Mouse (Mus musculus): Measurements from ENCODE around the gene Ptgr2. TPM values are rescaled to one million over a fixed set of nuclear protein-coding genes. Genes with fewer than 3 reads are reported as not detected.

Ptgr2 gene
- total and polyA plus RNA-seq, 2 experiments from 2014 or later, result 105 to 141 TPM

GRCm38 (mm10) chr12:84245683-84246082, 39.3 kb upstream of the Ptgr2 start:
- DNase-seq (ENCODE audit: low spot score), result no peak
- 58% methylated on average over 5 of the region's 5 CpGs for WGBS
- H3K27me3 ChIP-seq (ENCODE audit: control insufficient read depth, insufficient read depth, low read length), result no peaks in the 10 kb centered on the region
- H3K27ac ChIP-seq (ENCODE audit: low read depth), result no peak overlapping the region; the same call in 1 of the 2 replicates
- TF ChIP-seq EP300 (IDR thresholded peaks at IDR 0.05; ENCODE audit: low read depth) (no peak), CTCF (IDR thresholded peaks at IDR 0.05; ENCODE audit: low read depth) (no peak)
- H3K9me3 ChIP-seq (replicated peaks; ENCODE audit: control insufficient read depth, low read length), result no peaks in the 10 kb centered on the region
- H3K9ac ChIP-seq (replicated peaks; ENCODE audit: low read depth, low read length), result no peak overlapping the region
- H3K4me2 ChIP-seq (ENCODE audit: low read depth, low read length), result no peak overlapping the region
- no peaks in the 10 kb centered on the region for H3K36me3 ChIP-seq (replicated peaks; ENCODE audit: control insufficient read depth, insufficient read depth, low read length)
- H3K4me1 ChIP-seq (ENCODE audit: control insufficient read depth, insufficient read depth), result no peaks in the 10 kb centered on the region
- ATAC-seq (ENCODE audit: insufficient read depth, low read depth), result no peak
- H3K4me3 ChIP-seq (ENCODE audit: low read depth, low read length), result no peak overlapping the region

DNA sequence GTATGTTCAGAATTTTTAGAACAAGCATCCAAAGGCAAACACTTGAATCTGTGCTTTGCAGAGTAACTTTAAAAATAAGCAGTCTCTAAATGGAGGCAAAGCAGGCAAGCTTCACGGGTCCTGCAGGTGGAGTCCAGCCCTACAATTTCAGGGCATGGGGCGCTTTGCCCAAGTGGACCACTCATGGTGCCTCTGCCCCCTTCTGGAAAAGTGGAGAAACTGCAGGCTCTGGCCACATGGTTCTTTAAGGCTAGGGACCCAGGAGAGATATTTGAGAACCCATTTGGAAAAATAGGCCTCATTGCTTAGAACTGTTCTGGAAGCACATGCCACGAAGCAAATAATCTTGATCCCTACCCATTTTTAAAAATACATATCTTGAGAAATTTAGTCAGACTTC, 35.8 kb upstream of the Ptgr2 start:
- H3K4me2 ChIP-seq (ENCODE audit: low read depth, low read length), result no peak overlapping the region
- no peaks in the 10 kb centered on the region for H3K27me3 ChIP-seq (ENCODE audit: control insufficient read depth, insufficient read depth, low read length)
- H3K36me3 ChIP-seq (replicated peaks; ENCODE audit: control insufficient read depth, insufficient read depth, low read length), result no peaks in the 10 kb centered on the region
- no peak overlapping the region for H3K4me3 ChIP-seq (ENCODE audit: low read depth, low read length)
- peak; percentile 83 for DNase-seq (ENCODE audit: low spot score)
- TF ChIP-seq CTCF (IDR thresholded peaks at IDR 0.05; ENCODE audit: low read depth) (peak; percentile 89), EP300 (IDR thresholded peaks at IDR 0.05; ENCODE audit: low read depth) (no peak)
- H3K9me3 ChIP-seq (replicated peaks; ENCODE audit: control insufficient read depth, low read length), result no peaks in the 10 kb centered on the region
- ATAC-seq (ENCODE audit: insufficient read depth, low read depth), result 0 out of 2 replicates have a peak, but pooled peaks have one; percentile 47
- WGBS, result 7% methylated on average over 3 of the region's 3 CpGs
- H3K9ac ChIP-seq (replicated peaks; ENCODE audit: low read depth, low read length), result no peak overlapping the region
- no peak overlapping the region for H3K27ac ChIP-seq (ENCODE audit: low read depth)
- H3K4me1 ChIP-seq (ENCODE audit: control insufficient read depth, insufficient read depth), result no peaks in the 10 kb centered on the region

DNA sequence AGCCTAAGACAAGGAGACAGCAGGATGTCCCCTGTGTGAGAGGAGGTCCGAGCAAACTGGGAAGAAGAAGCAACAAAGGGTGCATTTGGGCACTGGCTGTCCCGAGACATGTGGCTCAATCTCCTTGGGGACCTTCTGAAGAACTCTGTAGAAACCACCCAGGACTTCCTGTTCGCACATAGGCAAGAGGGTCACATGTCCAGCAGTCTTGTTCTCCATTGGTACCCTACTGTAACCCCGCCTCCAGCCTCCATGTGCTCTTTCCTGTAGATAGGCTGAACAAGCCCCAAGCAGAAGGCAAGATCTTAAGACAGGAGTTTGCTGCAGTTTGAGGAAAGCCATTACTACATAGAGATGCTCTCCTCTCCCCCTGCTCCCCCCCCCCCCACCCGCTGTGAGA, 32.2 kb upstream of the Ptgr2 start:
- H3K9me3 ChIP-seq (replicated peaks; ENCODE audit: control insufficient read depth, low read length), result no peaks in the 10 kb centered on the region
- no peak overlapping the region for H3K27ac ChIP-seq (ENCODE audit: low read depth)
- no peaks in the 10 kb centered on the region for H3K4me1 ChIP-seq (ENCODE audit: control insufficient read depth, insufficient read depth)
- H3K4me2 ChIP-seq (ENCODE audit: low read depth, low read length), result no peak overlapping the region
- 78% methylated on average over 5 of the region's 5 CpGs for WGBS
- no peaks in the 10 kb centered on the region for H3K27me3 ChIP-seq (ENCODE audit: control insufficient read depth, insufficient read depth, low read length)
- DNase-seq (ENCODE audit: low spot score), result no peak
- no peaks in the 10 kb centered on the region for H3K36me3 ChIP-seq (replicated peaks; ENCODE audit: control insufficient read depth, insufficient read depth, low read length)
- no peak overlapping the region for H3K9ac ChIP-seq (replicated peaks; ENCODE audit: low read depth, low read length)
- H3K4me3 ChIP-seq (ENCODE audit: low read depth, low read length), result no peak overlapping the region
- ATAC-seq (ENCODE audit: insufficient read depth, low read depth), result no peak
- TF ChIP-seq EP300 (IDR thresholded peaks at IDR 0.05; ENCODE audit: low read depth), result no peak
- TF ChIP-seq CTCF (IDR thresholded peaks at IDR 0.05; ENCODE audit: low read depth), result no peak

GRCm38 (mm10) chr12:84254886-84255285, 30.1 kb upstream of the Ptgr2 start:
- no peak for ATAC-seq (ENCODE audit: insufficient read depth, low read depth)
- Histone ChIP-seq H3K9me3 (replicated peaks; ENCODE audit: control insufficient read depth, low read length) (no peaks in the 10 kb centered on the region), H3K27me3 (ENCODE audit: control insufficient read depth, insufficient read depth, low read length) (no peaks in the 10 kb centered on the region), H3K27ac (ENCODE audit: low read depth) (no peak overlapping the region), H3K4me1 (ENCODE audit: control insufficient read depth, insufficient read depth) (no peaks in the 10 kb centered on the region), H3K4me3 (ENCODE audit: low read depth, low read length) (no peak overlapping the region), H3K4me2 (ENCODE audit: low read depth, low read length) (no peak overlapping the region), H3K36me3 (replicated peaks; ENCODE audit: control insufficient read depth, insufficient read depth, low read length) (no peaks in the 10 kb centered on the region), H3K9ac (replicated peaks; ENCODE audit: low read depth, low read length) (no peak overlapping the region)
- WGBS, result 71% methylated on average over 5 of the region's 5 CpGs
- DNase-seq (ENCODE audit: low spot score), result no peak
- TF ChIP-seq CTCF (IDR thresholded peaks at IDR 0.05; ENCODE audit: low read depth) (no peak), EP300 (IDR thresholded peaks at IDR 0.05; ENCODE audit: low read depth) (no peak)

GRCm38 (mm10) chr12:84260363-84260762, 24.7 kb upstream of the Ptgr2 start:
- DNase-seq (ENCODE audit: low spot score), result no peak
- TF ChIP-seq EP300 (IDR thresholded peaks at IDR 0.05; ENCODE audit: low read depth) (no peak), CTCF (IDR thresholded peaks at IDR 0.05; ENCODE audit: low read depth) (no peak)
- Histone ChIP-seq H3K9ac (replicated peaks; ENCODE audit: low read depth, low read length) (no peak overlapping the region), H3K9me3 (replicated peaks; ENCODE audit: control insufficient read depth, low read length) (no peaks in the 10 kb centered on the region), H3K4me1 (ENCODE audit: control insufficient read depth, insufficient read depth) (no peaks in the 10 kb centered on the region), H3K4me3 (ENCODE audit: low read depth, low read length) (no peak overlapping the region), H3K27ac (ENCODE audit: low read depth) (no peak overlapping the region), H3K4me2 (ENCODE audit: low read depth, low read length) (no peak overlapping the region), H3K36me3 (replicated peaks; ENCODE audit: control insufficient read depth, insufficient read depth, low read length) (no peaks in the 10 kb centered on the region), H3K27me3 (ENCODE audit: control insufficient read depth, insufficient read depth, low read length) (no peaks in the 10 kb centered on the region)
- 74% methylated on average over 7 of the region's 7 CpGs for WGBS
- no peak for ATAC-seq (ENCODE audit: insufficient read depth, low read depth)

DNA sequence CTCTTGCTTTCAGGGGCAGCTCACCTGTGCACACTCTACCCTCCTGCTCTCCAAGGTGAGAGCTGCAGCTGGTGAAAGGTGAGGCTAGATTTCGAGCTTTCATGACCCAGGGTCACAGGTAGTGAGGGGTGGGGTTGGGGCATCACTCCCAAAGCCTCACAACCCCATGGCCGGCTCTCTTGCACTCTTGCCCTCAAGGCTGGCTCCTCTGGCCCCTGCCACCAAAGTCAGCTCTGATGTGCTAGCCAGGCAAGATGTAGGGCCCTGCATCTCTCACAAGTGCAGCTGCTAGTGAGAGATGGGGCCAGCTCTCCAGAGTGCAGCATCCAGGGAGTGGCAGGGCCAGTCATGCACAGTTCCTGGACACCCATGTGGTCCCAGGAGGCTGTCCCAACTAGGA, 17.8 kb upstream of the Ptgr2 start:
- DNase-seq (ENCODE audit: low spot score), result no peak
- no peak for TF ChIP-seq CTCF (IDR thresholded peaks at IDR 0.05; ENCODE audit: low read depth)
- TF ChIP-seq EP300 (IDR thresholded peaks at IDR 0.05; ENCODE audit: low read depth), result no peak
- 52% methylated on average over 2 of the region's 2 CpGs for WGBS

More for the DNA sequence above, 17.8 kb upstream of the Ptgr2 start:
- no peak overlapping the region for H3K27ac ChIP-seq (ENCODE audit: low read depth)
- no peak overlapping the region for H3K9ac ChIP-seq (replicated peaks; ENCODE audit: low read depth, low read length)
- no peak overlapping the region for H3K4me2 ChIP-seq (ENCODE audit: low read depth, low read length)
- no peaks in the 10 kb centered on the region for H3K4me1 ChIP-seq (ENCODE audit: control insufficient read depth, insufficient read depth)
- H3K36me3 ChIP-seq (replicated peaks; ENCODE audit: control insufficient read depth, insufficient read depth, low read length), result no peaks in the 10 kb centered on the region
- H3K9me3 ChIP-seq (replicated peaks; ENCODE audit: control insufficient read depth, low read length), result no peaks in the 10 kb centered on the region
- no peak overlapping the region for H3K4me3 ChIP-seq (ENCODE audit: low read depth, low read length)
- H3K27me3 ChIP-seq (ENCODE audit: control insufficient read depth, insufficient read depth, low read length), result no peaks in the 10 kb centered on the region
- ATAC-seq (ENCODE audit: insufficient read depth, low read depth), result no peak

Data from heart, postnatal 0 days (tissue).